Mouse (Mus musculus) left cerebral cortex, adult 6 months (tissue): ENCODE results near the gene Ptgr1. TPM values are rescaled to one million over a fixed set of nuclear protein-coding genes. Genes with fewer than 3 reads are reported as not detected.

Experiments
- long read RNA-seq, 2 experiments: library from polyadenylated mRNA; unstranded; transcript quantifications; one replicate each; pipeline ENCODE4 v2.0.0; 2019 to 2020
- polyA plus RNA-seq: library from polyadenylated mRNA; unstranded; fragments of <200 nt; fragmentation: Nextera tagmentation; gene quantifications from 2 replicates; pipeline ENCODE4 v1.2.3, GENCODE M21; 2021

Ptgr1 gene
- 0.70 and 1.0 TPM in 2 replicates for polyA plus RNA-seq
- long read RNA-seq, experiment 1, partial matches to known transcripts: 0 of 2 reads
- long read RNA-seq, experiment 1, other reads (novel, unspliced or antisense): 0 of 2 reads
- long read RNA-seq, experiment 2, partial matches to known transcripts: 0 of 1 reads
- long read RNA-seq, experiment 2, other reads (novel, unspliced or antisense): 0 of 1 reads

DNA sequence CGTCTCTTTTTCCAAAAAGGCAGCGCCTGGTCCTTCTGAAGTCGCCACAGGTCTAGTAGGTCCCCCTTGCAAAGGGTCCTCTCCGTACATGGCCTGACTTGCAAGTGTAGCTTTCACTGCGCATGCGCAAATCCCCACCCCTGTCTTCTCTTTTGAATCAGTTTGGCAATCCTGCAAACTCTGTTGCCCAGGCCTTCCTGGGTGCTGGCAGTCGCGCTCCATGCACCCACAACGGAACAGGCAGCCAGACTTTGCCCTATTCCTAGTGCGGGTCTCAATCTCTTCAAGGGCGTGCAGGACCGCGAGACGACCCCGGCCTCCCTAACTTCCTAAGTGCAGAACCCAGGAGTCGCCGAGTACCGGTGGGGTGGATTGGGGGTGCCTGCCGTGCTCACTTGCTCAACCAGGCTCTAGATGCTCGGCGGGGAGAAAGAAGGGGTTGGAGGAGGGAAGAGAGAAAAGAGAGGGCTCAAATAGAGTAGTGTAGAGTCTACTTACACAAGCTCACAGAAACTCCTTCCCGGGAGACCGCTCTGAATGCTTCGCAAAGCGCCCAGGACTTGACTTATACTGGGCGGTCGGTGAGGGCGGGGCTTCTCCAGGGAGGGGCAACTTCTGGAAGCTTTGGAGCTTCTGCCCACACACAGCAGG is at the start of gene Ptgr1:
Ptgr1 (minus strand) TSS at position 580 of the 651 bp plus-strand sequence.

GRCm38 (mm10) chr4:59034918-59035785 is 48.2 kb upstream of the Ptgr1 start, which contains the start of gene Gng10:
Gene Gng10 (plus strand): TSS chr4:59035088.

GRCm38 (mm10) chr4:59002948-59003805 is 16.3 kb upstream of the Ptgr1 start, which contains the start of gene Gm20503:
Gene Gm20503 (plus strand): TSS chr4:59003210.

DNA sequence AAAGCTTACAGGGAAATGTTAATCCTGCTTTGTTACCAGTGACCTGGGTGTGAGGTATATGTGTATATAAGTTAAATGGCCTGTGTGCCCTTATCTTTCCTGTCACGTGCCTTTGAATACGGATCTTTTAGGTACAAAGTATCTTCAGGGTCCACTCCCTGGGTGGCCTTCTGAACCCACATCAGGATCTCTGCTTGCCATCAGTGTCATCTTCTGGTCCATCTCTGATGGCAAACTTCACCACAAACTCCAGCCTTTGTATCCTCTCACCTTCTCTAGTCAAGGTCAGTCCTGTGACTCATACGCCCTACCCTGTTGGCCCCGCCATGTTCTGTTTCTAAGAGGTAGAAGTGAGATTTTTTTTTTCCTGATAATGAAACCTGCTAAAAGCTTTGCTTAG is 7.8 kb upstream of the Ptgr1 start, which contains the start of gene Dnajc25:
Dnajc25 (plus strand) TSS at position 301 of the 400 bp plus-strand sequence.

GRCm38 (mm10) chr4:58943420-58944205 is 43.3 kb downstream of the Ptgr1 start, which contains the start of gene Zkscan16:
Gene Zkscan16 (plus strand): TSS chr4:58943628.

Other genes starting within 250 kb of the Ptgr1 start
- not detected in 2 replicates for gene Olfr267, start 199.4 kb downstream of the Ptgr1 start, polyA plus RNA-seq
- 11.8 and 16.4 TPM in 2 replicates for gene Ecpas, start 74.4 kb downstream of the Ptgr1 start, polyA plus RNA-seq
- gene Zkscan16, start 43.5 kb downstream of the Ptgr1 start, polyA plus RNA-seq: 5.9 and 7.7 TPM in 2 replicates
- gene Dnajc25, start 7.9 kb upstream of the Ptgr1 start, polyA plus RNA-seq: 1.2 and 6.7 TPM in 2 replicates
- gene Gm20503, start 16.1 kb upstream of the Ptgr1 start, polyA plus RNA-seq: 3.0 TPM in 1 of 2 replicates, not detected in the other
- gene Gng10, start 48.0 kb upstream of the Ptgr1 start, polyA plus RNA-seq: 148 and 159 TPM in 2 replicates
- gene AI481877, start 151.9 kb upstream of the Ptgr1 start, polyA plus RNA-seq: not detected in 2 replicates
- 8.0 and 12.8 TPM in 2 replicates for gene Ugcg, start 202.1 kb upstream of the Ptgr1 start, polyA plus RNA-seq